Mouse (Mus musculus) gastrocnemius, adult 2 months (tissue): ENCODE data around the gene 9630041A04Rik. TPM values are rescaled to one million over a fixed set of nuclear protein-coding genes. Genes with fewer than 3 reads are reported as not detected.

Experiments used
- DNase-seq: peaks from one replicate; pipeline ENCODE4 v3.0.0; 2022
- H3K27ac ChIP-seq: fragments of 200-600 bp; 2 replicates; pipeline ENCODE4 v1.8.1; 2022; ENCODE audit warnings: mild to moderate bottlenecking
- H3K4me3 ChIP-seq: fragments of 200-600 bp; 2 replicates; pipeline ENCODE4 v1.8.1; 2022; ENCODE audit warnings: mild to moderate bottlenecking, moderate library complexity
- CTCF ChIP-seq: fragments of 200-600 bp; IDR thresholded peaks from 2 replicates; pipeline ENCODE4 v1.8.1; 2022; ENCODE audit warnings: antibody characterized with exemption, mild to moderate bottlenecking, moderate library complexity
- intact Hi-C: fragments of 180-260 bp; cut with DNase I; formaldehyde crosslinking; loops from one replicate; pipeline ENCODE4 v1.15.1; 2025
- total RNA-seq, 2 experiments: library from RNA; stranded (reverse); gene quantifications; 2 replicates each; pipeline ENCODE4 v1.2.3; 2021

9630041A04Rik gene
- total RNA-seq, 2 experiments from 2014 or later, result not detected

DNA sequence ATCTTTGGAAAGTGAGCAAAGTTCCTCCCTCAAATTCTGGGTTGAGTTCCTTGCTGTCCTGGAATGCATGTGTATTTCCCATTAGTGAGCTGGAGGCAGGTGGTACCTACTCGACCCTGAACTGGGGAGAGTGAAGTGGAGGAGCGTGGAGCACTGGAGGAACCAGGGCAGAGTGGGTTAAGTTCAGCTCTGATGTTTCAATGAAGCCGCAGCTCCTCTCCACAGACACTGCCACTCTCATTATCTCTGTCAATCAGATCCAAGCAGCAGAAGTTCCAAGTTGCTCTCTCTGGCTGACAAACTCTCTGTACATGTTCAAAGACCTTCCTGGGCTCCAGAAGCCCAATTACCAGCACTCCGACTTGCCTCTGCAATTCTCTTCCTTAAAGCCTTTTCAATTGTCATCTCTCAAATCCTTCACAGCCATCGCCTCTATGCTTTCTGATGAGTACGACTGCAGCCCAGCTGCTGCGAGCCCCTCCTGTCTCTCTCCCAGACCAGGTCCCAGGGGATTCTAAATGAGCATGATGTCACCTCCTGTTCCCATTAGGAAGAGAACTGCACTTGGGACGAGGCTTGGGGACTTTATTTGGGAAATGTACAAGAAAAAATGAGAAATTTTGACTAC, 72.4 kb downstream of the 9630041A04Rik start:
- Histone ChIP-seq H3K27ac (no peak overlapping the region), H3K4me3 (no peak overlapping the region)
- intact Hi-C loops, result no loop called here
- no peak for DNase-seq
- TF ChIP-seq CTCF, result no peak

DNA sequence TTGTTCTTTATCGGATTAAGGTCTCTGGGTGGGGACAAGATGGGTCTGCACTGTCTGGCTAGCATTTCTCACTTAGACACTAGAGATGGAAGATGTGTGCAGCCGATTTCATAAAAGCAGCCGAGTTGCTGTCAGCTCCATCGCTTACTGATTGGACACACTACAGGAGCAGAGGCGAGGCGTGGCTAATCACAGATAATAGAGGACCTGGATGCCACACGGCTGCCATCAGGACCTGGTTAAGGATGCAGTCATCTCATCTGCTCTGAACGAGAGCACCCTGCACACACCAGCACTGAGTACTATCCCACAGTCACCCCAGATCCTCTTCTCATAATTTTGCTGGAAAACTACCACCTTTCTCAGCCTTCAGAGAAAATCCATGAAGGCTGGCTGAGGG, 73.2 kb downstream of the 9630041A04Rik start:
- no peak overlapping the region for H3K4me3 ChIP-seq
- no peak for TF ChIP-seq CTCF
- no peak for DNase-seq
- intact Hi-C loops, result no loop called here
- H3K27ac ChIP-seq, result no peak overlapping the region

DNA sequence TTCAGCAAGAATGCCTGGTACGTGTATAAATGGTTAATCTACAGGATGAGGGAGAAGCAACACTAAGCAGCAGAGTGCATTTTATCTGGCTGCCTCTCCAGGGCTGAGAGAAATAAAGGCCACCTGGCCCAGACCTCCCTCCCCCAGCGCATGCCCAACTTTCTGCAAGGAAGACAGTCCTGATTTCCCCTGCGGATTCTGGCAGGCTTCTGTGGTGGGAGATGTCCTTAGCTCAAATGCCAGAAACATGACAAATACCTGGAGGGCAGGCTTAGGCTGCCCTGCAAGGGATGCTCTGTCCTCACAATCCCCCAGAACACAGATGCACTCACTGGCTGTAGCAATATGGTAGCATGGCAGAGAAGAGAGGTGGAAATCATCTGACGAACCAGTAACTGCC, 76.4 kb downstream of the 9630041A04Rik start:
- TF ChIP-seq CTCF, result no peak
- DNase-seq, result no peak
- H3K27ac ChIP-seq, result no peak overlapping the region
- intact Hi-C loops, result no loop called here
- no peak overlapping the region for H3K4me3 ChIP-seq

DNA sequence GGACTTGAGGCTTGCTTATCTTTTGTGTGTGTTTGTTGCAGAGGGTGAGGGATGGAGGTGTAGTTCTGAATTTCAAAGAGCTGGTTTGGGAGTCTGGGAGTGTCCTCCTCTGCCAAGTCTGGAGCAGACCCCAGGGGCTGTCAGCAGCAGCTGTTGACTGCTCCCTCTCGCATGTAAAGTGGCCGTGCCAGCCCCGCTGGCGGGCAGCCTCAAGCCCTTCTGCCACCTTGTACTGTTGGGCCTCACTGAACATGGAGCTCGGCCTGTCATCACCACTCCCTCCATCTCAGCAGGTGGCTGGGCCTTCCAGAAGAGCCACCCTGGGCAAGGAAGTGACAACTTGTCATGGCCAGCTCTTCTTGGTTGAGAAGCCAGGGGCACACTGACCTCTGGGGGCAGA, 77.4 kb downstream of the 9630041A04Rik start:
- TF ChIP-seq CTCF, result no peak
- Histone ChIP-seq H3K27ac (no peak overlapping the region), H3K4me3 (no peak overlapping the region)
- intact Hi-C loops, result no loop called here
- no peak for DNase-seq

DNA sequence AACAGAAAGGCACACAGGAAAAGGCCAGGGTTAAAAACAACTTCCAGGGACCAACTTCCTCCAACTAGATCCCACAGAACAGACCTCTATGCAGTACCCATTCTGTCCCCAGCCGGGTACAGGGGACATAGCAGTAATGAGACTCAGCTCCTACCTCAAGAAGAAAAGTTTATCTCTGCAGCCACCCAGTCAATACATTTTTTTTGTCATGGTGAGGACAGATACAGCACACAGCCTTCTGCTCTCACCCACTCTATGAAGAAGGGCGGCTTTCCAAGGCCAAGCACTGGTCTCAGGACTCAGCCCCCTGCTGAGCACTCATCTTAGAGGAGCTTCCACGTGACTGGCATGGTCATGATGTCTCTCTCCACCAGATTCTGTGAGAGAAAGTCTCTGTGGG, 78.5 kb downstream of the 9630041A04Rik start:
- intact Hi-C loops, result no loop called here
- H3K4me3 ChIP-seq, result no peak overlapping the region
- H3K27ac ChIP-seq, result no peak overlapping the region
- no peak for DNase-seq
- no peak for TF ChIP-seq CTCF

DNA sequence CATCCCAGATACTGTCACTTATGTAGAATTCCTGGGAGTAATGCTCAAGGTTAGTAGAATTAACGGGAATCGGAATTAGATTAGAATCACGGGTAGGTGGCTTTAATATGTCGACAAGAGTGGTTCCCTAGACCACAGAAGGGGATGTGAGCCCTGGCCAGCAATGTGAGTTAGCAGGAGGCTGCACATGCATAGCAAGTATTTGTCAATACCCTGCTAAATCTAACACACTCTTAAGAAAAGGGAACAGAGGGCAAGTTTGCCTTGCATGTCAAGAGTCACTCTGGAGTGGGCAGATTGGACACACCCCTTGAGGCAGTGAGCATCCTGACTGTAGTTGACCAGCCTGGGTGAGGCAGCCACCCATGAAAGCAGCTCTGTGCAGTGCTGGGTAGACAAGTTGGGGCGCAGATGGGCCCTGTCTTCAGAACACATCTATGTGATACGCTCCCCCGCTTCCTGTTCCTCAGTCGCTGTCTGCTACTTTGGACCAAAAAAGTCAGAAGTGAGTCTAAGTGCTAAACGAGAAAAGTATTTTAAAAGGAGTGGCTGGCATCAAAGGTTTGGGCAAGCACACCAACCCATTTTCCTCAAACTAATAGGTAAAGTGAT, 80.5 kb downstream of the 9630041A04Rik start:
- H3K27ac ChIP-seq, result no peak overlapping the region
- intact Hi-C loops, result no loop called here
- no peak for DNase-seq
- no peak for TF ChIP-seq CTCF
- H3K4me3 ChIP-seq, result no peak overlapping the region

DNA sequence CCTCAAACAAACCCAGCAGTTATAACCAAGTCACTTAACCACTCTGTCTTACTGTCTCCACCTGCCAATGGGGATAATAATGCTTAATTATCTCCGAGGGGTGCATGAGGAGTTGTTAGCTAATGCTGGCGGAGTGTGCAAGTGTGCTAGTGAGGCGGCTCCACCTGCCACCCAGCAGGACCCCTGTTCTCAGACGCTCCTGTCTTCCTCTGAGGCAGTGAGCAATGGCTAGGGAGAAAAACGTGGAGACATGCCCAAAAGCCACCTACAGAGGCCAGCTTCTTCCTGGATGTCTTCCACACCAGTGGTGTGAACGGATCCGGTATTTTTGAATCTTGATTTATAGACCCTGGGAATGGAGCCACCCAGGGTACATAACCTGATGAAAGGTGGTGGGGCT, 83.7 kb downstream of the 9630041A04Rik start:
- TF ChIP-seq CTCF, result no peak
- peak; percentile 34 for DNase-seq
- intact Hi-C loops, result no loop called here
- no peak overlapping the region for H3K4me3 ChIP-seq
- H3K27ac ChIP-seq, result no peak overlapping the region; the same call in 1 of the 2 replicates

DNA sequence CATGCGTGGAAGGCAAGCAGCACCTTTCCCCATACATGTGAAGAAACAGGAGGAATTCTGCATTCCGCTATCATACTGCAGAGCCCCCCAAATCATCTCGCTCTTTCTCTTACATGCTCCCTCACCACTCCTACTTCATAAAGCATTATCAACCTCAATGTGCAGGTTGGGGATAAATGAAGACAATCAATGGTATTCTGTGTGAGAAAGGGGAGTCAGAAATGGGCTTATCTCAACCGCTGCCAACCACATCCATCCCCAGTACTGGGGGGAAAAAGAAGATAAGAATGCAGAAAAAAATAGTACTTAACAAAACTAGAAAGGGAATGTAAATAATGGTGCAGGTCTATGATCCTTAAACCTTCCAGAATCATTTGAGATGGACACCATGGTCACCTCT, 84.2 kb downstream of the 9630041A04Rik start:
- TF ChIP-seq CTCF, result no peak
- DNase-seq, result no peak
- no peak overlapping the region for H3K4me3 ChIP-seq
- H3K27ac ChIP-seq, result no peak overlapping the region
- intact Hi-C loops, result no loop called here

DNA sequence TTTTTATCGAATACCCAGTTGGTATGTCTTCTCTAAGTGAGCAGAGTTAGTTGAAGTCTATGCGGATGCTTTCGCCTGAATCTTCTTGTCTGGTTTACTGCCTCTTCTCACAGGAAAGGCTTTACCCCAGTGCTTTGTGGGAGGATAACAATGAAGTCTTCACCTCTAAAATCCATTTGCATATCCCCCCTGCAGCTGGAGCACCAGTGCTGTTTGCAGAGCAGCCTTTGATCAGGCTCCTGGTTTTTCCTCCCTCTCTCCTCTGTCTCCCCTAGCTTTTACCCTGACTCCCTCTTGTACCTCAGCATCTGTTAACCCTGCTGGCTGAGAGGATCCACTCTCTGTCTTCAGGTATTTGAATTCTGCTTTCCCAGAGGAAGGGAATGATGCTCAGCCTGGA, 88.5 kb downstream of the 9630041A04Rik start:
- TF ChIP-seq CTCF, result no peak
- Histone ChIP-seq H3K27ac (no peak overlapping the region), H3K4me3 (no peak overlapping the region)
- intact Hi-C loops, result no loop called here
- DNase-seq, result no peak

DNA sequence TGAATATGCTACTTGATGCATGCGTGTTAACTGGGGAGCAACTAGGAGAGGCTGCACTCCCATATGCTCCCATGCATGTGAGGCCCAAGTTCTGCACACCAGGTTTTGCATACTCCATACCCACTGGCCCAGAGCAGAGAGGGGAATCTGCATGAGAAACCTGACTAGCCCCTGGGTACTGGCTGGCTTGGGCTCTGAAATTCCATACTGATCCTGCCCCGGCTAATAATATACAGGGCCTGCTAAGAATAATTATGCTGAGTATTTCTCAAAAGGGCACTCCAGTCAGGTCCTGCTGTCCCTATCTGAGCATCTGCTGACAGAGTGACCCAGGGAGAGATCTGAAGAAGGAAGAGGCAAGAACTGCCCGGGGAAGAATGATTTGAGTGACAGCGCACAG, 92.9 kb downstream of the 9630041A04Rik start:
- peak overlapping the region; percentile 92 for H3K27ac ChIP-seq
- H3K4me3 ChIP-seq, result peak overlapping the region; percentile 57
- intact Hi-C loops, result no loop called here
- TF ChIP-seq CTCF, result no peak
- DNase-seq, result peak; percentile 78

DNA sequence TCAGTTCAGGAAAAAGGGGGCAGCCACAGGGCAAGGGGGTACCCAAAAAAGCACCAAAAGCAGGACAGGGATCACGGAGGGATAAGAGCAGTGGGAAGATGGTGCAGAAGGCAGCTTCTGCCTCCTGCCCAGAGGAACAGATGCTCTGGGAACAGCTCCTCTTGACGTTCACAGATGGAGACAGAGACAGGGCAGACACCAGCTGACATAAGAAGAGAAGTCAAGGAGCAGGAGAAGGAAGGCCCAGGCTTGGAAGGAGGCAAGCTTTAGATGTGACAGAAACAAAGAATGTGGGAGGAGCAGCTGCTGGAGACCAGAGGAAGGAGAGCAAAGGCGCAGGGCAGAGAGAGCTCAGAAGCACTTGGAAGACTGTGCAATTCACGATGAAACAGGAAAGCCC, 94.6 kb downstream of the 9630041A04Rik start:
- no peak for TF ChIP-seq CTCF
- intact Hi-C loops, result no loop called here
- H3K4me3 ChIP-seq, result no peak overlapping the region
- DNase-seq, result no peak
- peak overlapping the region; percentile 92; the same call in 1 of the 2 replicates for H3K27ac ChIP-seq

DNA sequence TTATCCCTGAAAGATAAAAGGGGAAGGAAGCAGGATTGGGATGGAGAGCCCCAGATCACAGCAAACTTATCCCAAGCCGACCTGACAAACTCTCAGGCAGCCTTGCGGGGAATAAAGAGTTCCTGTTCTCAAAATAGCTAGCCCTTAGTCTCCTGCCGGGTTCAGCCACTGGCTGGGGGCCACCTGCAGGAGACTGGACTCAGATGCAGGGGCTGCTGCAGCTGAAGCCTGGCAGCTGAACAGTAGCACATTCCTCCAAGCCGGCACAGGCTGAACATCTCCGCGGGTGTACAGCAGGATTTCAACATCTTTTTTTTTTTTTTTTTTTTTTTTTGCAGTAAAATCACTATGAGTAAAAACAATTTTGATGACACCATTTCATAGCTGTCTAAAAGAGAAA, 110.2 kb downstream of the 9630041A04Rik start:
- Histone ChIP-seq H3K4me3 (peak overlapping the region; percentile 21; the same call in 1 of the 2 replicates), H3K27ac (no peak overlapping the region)
- DNase-seq, result peak; percentile 71
- TF ChIP-seq CTCF, result peak; percentile 19; the same call in 1 of the 2 replicates
- intact Hi-C loops, result no loop called here

DNA sequence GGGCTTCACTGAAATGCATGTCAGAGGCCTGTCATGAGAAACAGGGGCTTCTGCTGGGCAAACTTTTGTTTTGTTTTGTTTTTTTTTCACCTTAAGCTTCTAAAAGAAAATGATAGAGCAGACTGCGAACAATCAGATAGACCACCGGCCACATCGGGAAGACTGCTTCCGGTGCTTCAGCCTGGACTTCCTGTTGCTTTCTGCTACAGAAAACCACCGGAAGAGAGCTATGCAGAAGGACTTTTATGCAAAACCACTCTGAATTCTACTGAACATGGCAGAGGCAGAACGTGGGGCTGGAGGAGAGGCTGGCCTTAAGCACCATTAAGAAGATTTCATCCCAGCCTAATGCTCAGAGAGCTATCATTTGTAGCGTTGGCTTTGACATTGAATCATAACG, 110.7 kb downstream of the 9630041A04Rik start:
- DNase-seq, result no peak
- intact Hi-C loops, result no loop called here
- no peak for TF ChIP-seq CTCF
- no peak overlapping the region for H3K4me3 ChIP-seq
- no peak overlapping the region for H3K27ac ChIP-seq

DNA sequence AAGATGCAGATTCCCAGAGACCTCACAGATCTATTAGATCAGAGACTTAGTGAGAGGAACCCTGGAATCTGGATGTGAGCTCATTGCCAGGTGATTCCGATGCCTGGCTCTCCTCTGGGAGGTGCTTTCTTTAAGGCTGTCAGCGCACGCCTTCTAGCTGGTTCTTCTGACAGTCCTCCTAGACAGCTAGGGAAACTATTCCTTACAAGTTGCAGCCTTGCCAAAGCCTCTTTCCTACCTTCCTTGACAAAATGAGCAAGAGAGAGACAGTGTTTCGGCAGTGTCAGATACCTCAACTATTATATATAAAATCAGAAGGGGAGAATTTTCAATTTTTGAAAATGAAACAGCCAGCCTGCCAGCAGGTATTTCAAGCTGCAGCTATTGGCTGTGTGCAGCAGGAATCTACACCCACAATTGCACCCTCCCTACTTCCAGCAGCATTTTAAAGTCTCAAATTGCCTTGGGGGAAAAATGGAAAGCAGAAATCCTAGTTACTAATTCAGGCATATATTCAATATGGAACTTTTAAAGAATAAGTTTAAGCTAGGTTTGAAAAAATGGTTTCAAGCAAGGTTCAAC, 115.3 kb downstream of the 9630041A04Rik start:
- no peak overlapping the region for H3K4me3 ChIP-seq
- no peak for TF ChIP-seq CTCF
- intact Hi-C loops, result no loop called here
- no peak for DNase-seq
- H3K27ac ChIP-seq, result no peak overlapping the region
